Mouse (Mus musculus): Measurements from ENCODE around the gene Gse1. TPM values are rescaled to one million over a fixed set of nuclear protein-coding genes. Genes with fewer than 3 reads are reported as not detected.

The Gse1 gene
- polyA plus RNA-seq, 1 experiment from 2014 or later: 28.8 TPM

GRCm38 (mm10) chr8:120308553-120308952 is 80.3 kb downstream of the Gse1 start:
- no peak overlapping the region for H3K4me3 ChIP-seq
- peak overlapping the region; percentile 85 for H3K27ac ChIP-seq (replicated peaks)
- no peak overlapping the region for H3K9ac ChIP-seq (replicated peaks)
- ATAC-seq (ENCODE audit: low FRiP score, low read depth): no peak
- no peak overlapping the region for H3K4me2 ChIP-seq (replicated peaks)
- peaks cover 77% of the 10 kb centered on the region for H3K4me1 ChIP-seq
- peaks cover 75% of the 10 kb centered on the region for H3K27me3 ChIP-seq
- H3K9me3 ChIP-seq: no peaks in the 10 kb centered on the region
- H3K36me3 ChIP-seq: no peaks in the 10 kb centered on the region
- 49% methylated on average over 9 of the region's 9 CpGs for WGBS

- H3K27me3 ChIP-seq: peaks cover 78% of the 10 kb centered on the region
- H3K4me1 ChIP-seq: peaks cover 69% of the 10 kb centered on the region
- no peak overlapping the region for H3K9ac ChIP-seq (replicated peaks)
- H3K36me3 ChIP-seq: no peaks in the 10 kb centered on the region
- 18% methylated on average over 17 of the region's 18 CpGs for WGBS
- no peaks in the 10 kb centered on the region for H3K9me3 ChIP-seq
- ATAC-seq (ENCODE audit: low FRiP score, low read depth): peak; percentile 81
- peak overlapping the region; percentile 8 for H3K4me2 ChIP-seq (replicated peaks)
- H3K27ac ChIP-seq (replicated peaks): peak overlapping the region; percentile 85
- H3K4me3 ChIP-seq: no peak overlapping the region
Observed at GRCm38 (mm10) chr8:120309326-120309725, 81.1 kb downstream of the Gse1 start.

- H3K9ac ChIP-seq (replicated peaks): no peak overlapping the region; the same call in 1 of the 2 replicates
- no peaks in the 10 kb centered on the region for H3K36me3 ChIP-seq
- 71% methylated on average over 5 of the region's 5 CpGs for WGBS
- H3K9me3 ChIP-seq: no peaks in the 10 kb centered on the region
- H3K27me3 ChIP-seq: peaks cover 81% of the 10 kb centered on the region
- H3K4me1 ChIP-seq: peaks cover 62% of the 10 kb centered on the region
- H3K27ac ChIP-seq (replicated peaks): peak overlapping the region; percentile 85
- H3K4me2 ChIP-seq (replicated peaks): no peak overlapping the region
- H3K4me3 ChIP-seq: no peak overlapping the region
- no peak for ATAC-seq (ENCODE audit: low FRiP score, low read depth)
Observed at GRCm38 (mm10) chr8:120310063-120310462, 81.8 kb downstream of the Gse1 start.

GRCm38 (mm10) chr8:120312452-120312851 is 84.2 kb downstream of the Gse1 start:
- H3K27ac ChIP-seq (replicated peaks): no peak overlapping the region
- WGBS: 84% methylated on average over 4 of the region's 4 CpGs
- H3K9ac ChIP-seq (replicated peaks): no peak overlapping the region
- ATAC-seq (ENCODE audit: low FRiP score, low read depth): no peak
- no peak overlapping the region for H3K4me2 ChIP-seq (replicated peaks)
- peaks cover 46% of the 10 kb centered on the region for H3K4me1 ChIP-seq
- no peak overlapping the region for H3K4me3 ChIP-seq
- H3K36me3 ChIP-seq: no peaks in the 10 kb centered on the region
- no peaks in the 10 kb centered on the region for H3K9me3 ChIP-seq
- peaks cover 87% of the 10 kb centered on the region for H3K27me3 ChIP-seq

GRCm38 (mm10) chr8:120313674-120314073 is 85.4 kb downstream of the Gse1 start:
- Histone ChIP-seq H3K4me2 (replicated peaks) (no peak overlapping the region), H3K36me3 (no peaks in the 10 kb centered on the region), H3K4me1 (peaks cover 45% of the 10 kb centered on the region), H3K9me3 (no peaks in the 10 kb centered on the region), H3K27me3 (peaks cover 78% of the 10 kb centered on the region), H3K9ac (replicated peaks) (no peak overlapping the region), H3K4me3 (no peak overlapping the region), H3K27ac (replicated peaks) (no peak overlapping the region)
- ATAC-seq (ENCODE audit: low FRiP score, low read depth): no peak
- 61% methylated on average over 3 of the region's 3 CpGs for WGBS

GRCm38 (mm10) chr8:120314932-120315331 is 86.7 kb downstream of the Gse1 start:
- H3K4me2 ChIP-seq (replicated peaks): no peak overlapping the region
- WGBS: 84% methylated on average over 5 of the region's 5 CpGs
- no peaks in the 10 kb centered on the region for H3K36me3 ChIP-seq
- no peak overlapping the region for H3K9ac ChIP-seq (replicated peaks)
- no peak overlapping the region for H3K4me3 ChIP-seq
- no peak for ATAC-seq (ENCODE audit: low FRiP score, low read depth)
- peaks cover 66% of the 10 kb centered on the region for H3K27me3 ChIP-seq
- H3K27ac ChIP-seq (replicated peaks): no peak overlapping the region
- peaks cover 34% of the 10 kb centered on the region for H3K4me1 ChIP-seq
- no peaks in the 10 kb centered on the region for H3K9me3 ChIP-seq

GRCm38 (mm10) chr8:120315644-120316043 is 87.4 kb downstream of the Gse1 start:
- Histone ChIP-seq H3K36me3 (no peaks in the 10 kb centered on the region), H3K27ac (replicated peaks) (no peak overlapping the region), H3K9ac (replicated peaks) (no peak overlapping the region), H3K4me2 (replicated peaks) (no peak overlapping the region), H3K9me3 (no peaks in the 10 kb centered on the region), H3K27me3 (peaks cover 59% of the 10 kb centered on the region), H3K4me3 (no peak overlapping the region), H3K4me1 (peaks cover 27% of the 10 kb centered on the region)
- 85% methylated on average over 4 of the region's 4 CpGs for WGBS
- ATAC-seq (ENCODE audit: low FRiP score, low read depth): no peak

- H3K36me3 ChIP-seq: no peaks in the 10 kb centered on the region
- no peaks in the 10 kb centered on the region for H3K9me3 ChIP-seq
- H3K4me1 ChIP-seq: peaks cover 16% of the 10 kb centered on the region
- no peak for ATAC-seq (ENCODE audit: low FRiP score, low read depth)
- WGBS: 88% methylated on average over 7 of the region's 7 CpGs
- no peak overlapping the region for H3K27ac ChIP-seq (replicated peaks)
- H3K9ac ChIP-seq (replicated peaks): no peak overlapping the region
- no peak overlapping the region for H3K4me3 ChIP-seq
- no peak overlapping the region for H3K4me2 ChIP-seq (replicated peaks)
- H3K27me3 ChIP-seq: peaks cover 49% of the 10 kb centered on the region
Observed at GRCm38 (mm10) chr8:120316707-120317106, 88.5 kb downstream of the Gse1 start.

- Histone ChIP-seq H3K36me3 (no peaks in the 10 kb centered on the region), H3K27ac (replicated peaks) (no peak overlapping the region), H3K27me3 (peaks cover 43% of the 10 kb centered on the region; the same call in 1 of the 2 replicates), H3K4me1 (peaks cover 20% of the 10 kb centered on the region), H3K9ac (replicated peaks) (no peak overlapping the region), H3K9me3 (no peaks in the 10 kb centered on the region), H3K4me2 (replicated peaks) (no peak overlapping the region), H3K4me3 (no peak overlapping the region)
- ATAC-seq (ENCODE audit: low FRiP score, low read depth): no peak
- 92% methylated on average over 21 of the region's 21 CpGs for WGBS
Observed at GRCm38 (mm10) chr8:120317118-120317824, 89.0 kb downstream of the Gse1 start.

- Histone ChIP-seq H3K27me3 (peaks cover 36% of the 10 kb centered on the region; the same call in 1 of the 2 replicates), H3K4me3 (no peak overlapping the region), H3K9me3 (no peaks in the 10 kb centered on the region), H3K27ac (replicated peaks) (peak overlapping the region; percentile 35; the same call in 1 of the 2 replicates), H3K4me2 (replicated peaks) (no peak overlapping the region), H3K4me1 (peaks cover 32% of the 10 kb centered on the region), H3K36me3 (no peaks in the 10 kb centered on the region), H3K9ac (replicated peaks) (no peak overlapping the region)
- ATAC-seq (ENCODE audit: low FRiP score, low read depth): no peak
- 58% methylated on average over 12 of the region's 12 CpGs for WGBS
Observed at GRCm38 (mm10) chr8:120318476-120318991, 90.3 kb downstream of the Gse1 start.

GRCm38 (mm10) chr8:120319449-120319848 is 91.2 kb downstream of the Gse1 start:
- 20% methylated on average over 7 of the region's 7 CpGs for WGBS
- Histone ChIP-seq H3K36me3 (no peaks in the 10 kb centered on the region), H3K9me3 (no peaks in the 10 kb centered on the region), H3K9ac (replicated peaks) (no peak overlapping the region), H3K27me3 (peaks cover 33% of the 10 kb centered on the region), H3K27ac (replicated peaks) (no peak overlapping the region), H3K4me1 (peaks cover 41% of the 10 kb centered on the region), H3K4me3 (no peak overlapping the region), H3K4me2 (replicated peaks) (no peak overlapping the region)
- ATAC-seq (ENCODE audit: low FRiP score, low read depth): no peak

GRCm38 (mm10) chr8:120320146-120320545 is 91.9 kb downstream of the Gse1 start:
- H3K4me3 ChIP-seq: no peak overlapping the region
- no peak overlapping the region for H3K9ac ChIP-seq (replicated peaks)
- peaks cover 36% of the 10 kb centered on the region for H3K27me3 ChIP-seq
- H3K27ac ChIP-seq (replicated peaks): no peak overlapping the region
- H3K4me2 ChIP-seq (replicated peaks): no peak overlapping the region
- no peaks in the 10 kb centered on the region for H3K9me3 ChIP-seq
- no peaks in the 10 kb centered on the region for H3K36me3 ChIP-seq
- 92% methylated on average over 5 of the region's 5 CpGs for WGBS
- ATAC-seq (ENCODE audit: low FRiP score, low read depth): no peak
- peaks cover 48% of the 10 kb centered on the region for H3K4me1 ChIP-seq

Measured in midbrain, embryonic 12.5 days (tissue).